Mouse (Mus musculus) G1E (cell line): ENCODE measurements around the gene Plekhh2.

ENCODE experiments used
- CTCF ChIP-seq: IDR thresholded peaks from 2 replicates; pipeline ENCODE4 v1.5.1; 2012; ENCODE audit warnings: low read depth, low read length, inconsistent platforms, mixed read lengths
- GATA1 ChIP-seq: IDR thresholded peaks from 2 replicates; pipeline ENCODE4 v1.6.1; 2012; ENCODE audit warnings: borderline replicate concordance, low read length, inconsistent platforms, mixed read lengths

GRCm38 (mm10) chr17:84657782-84658181 lies 146.1 kb downstream of the Plekhh2 start:
- TF ChIP-seq CTCF (no peak), GATA1 (no peak)
